Mouse (Mus musculus): ENCODE measurements around the gene Dab1. TPM values are rescaled to one million over a fixed set of nuclear protein-coding genes. Genes with fewer than 3 reads are reported as not detected.

Gene Dab1
- polyA plus RNA-seq, 1 experiment: not detected

DNA sequence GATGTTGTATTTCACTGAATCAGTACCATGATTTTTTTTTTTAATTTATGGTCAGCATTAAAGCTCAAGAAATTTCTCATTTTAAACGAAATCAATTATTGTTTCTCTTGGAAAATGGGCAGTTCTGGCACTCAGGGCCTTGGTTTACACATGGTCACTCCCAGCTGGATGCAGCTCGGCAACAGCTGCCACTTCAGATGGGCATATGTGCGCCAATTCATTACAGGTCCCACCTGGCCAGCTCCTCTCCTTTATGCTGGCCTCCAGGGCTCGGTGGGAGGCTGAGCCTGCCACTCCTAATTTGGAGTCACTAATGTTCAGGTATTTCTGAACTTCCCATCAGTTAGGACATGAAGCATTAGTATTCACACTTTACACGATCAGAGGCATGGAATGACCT lies 582.5 kb downstream of the Dab1 start:
- no peak for TF ChIP-seq GATA1 (IDR thresholded peaks at IDR 0.05; ENCODE audit: low read length)

GRCm38 (mm10) chr4:104204047-104204446 lies 584.9 kb downstream of the Dab1 start:
- no peak for TF ChIP-seq GATA1 (IDR thresholded peaks at IDR 0.05; ENCODE audit: low read length)

- TF ChIP-seq GATA1 (IDR thresholded peaks at IDR 0.05; ENCODE audit: low read length): no peak
Observed at GRCm38 (mm10) chr4:104206639-104207038, 587.5 kb downstream of the Dab1 start.

GRCm38 (mm10) chr4:104209081-104209480 lies 589.9 kb downstream of the Dab1 start:
- TF ChIP-seq GATA1 (IDR thresholded peaks at IDR 0.05; ENCODE audit: low read length): no peak

GRCm38 (mm10) chr4:104210796-104211195 lies 591.6 kb downstream of the Dab1 start:
- no peak for TF ChIP-seq GATA1 (IDR thresholded peaks at IDR 0.05; ENCODE audit: low read length)

GRCm38 (mm10) chr4:104211531-104212455 lies 592.6 kb downstream of the Dab1 start:
- TF ChIP-seq GATA1 (IDR thresholded peaks at IDR 0.05; ENCODE audit: low read length): no peak

GRCm38 (mm10) chr4:104214724-104215123 lies 595.6 kb downstream of the Dab1 start:
- no peak for TF ChIP-seq GATA1 (IDR thresholded peaks at IDR 0.05; ENCODE audit: low read length)

DNA sequence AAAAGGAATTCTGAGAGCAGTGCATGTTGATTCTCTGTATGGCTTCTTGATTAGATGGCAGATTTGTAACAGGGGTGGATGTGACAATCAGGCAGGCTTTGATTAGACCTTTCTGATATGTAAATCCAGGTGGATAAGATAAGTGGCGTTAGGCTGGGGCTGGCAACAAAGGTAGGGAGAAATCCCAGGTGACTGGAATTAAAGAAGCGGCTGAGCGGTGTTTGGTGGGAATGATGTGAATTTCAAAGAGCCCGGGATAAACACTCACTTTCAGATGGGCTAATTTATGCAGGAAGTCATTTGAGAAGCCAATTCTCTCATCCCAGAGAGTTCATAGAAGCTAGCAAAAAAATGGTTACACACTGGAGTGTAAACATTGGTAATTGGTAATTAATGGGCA lies 598.2 kb downstream of the Dab1 start:
- TF ChIP-seq GATA1 (IDR thresholded peaks at IDR 0.05; ENCODE audit: low read length): no peak

GRCm38 (mm10) chr4:104218765-104219164 lies 599.6 kb downstream of the Dab1 start:
- TF ChIP-seq GATA1 (IDR thresholded peaks at IDR 0.05; ENCODE audit: low read length): no peak

DNA sequence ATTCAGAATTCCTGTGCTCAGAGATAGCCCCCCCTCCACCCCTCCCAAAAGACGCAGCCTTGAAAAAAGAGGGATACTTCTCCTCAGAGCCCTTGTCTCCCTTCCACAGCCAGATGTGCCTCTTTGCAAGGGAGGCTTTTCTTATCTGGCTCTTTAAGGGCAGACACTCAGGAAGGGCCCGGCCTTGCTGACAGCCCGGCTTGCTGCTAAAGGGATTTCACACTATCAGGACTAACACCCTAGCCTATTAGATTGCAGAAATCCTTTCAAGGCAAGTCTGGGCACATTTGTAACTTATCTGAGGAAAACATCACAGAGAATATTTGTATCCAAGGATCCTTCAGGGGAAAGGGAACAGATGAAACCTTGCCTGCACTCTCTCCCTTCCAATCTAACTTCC lies 600.9 kb downstream of the Dab1 start:
- TF ChIP-seq GATA1 (IDR thresholded peaks at IDR 0.05; ENCODE audit: low read length): no peak

DNA sequence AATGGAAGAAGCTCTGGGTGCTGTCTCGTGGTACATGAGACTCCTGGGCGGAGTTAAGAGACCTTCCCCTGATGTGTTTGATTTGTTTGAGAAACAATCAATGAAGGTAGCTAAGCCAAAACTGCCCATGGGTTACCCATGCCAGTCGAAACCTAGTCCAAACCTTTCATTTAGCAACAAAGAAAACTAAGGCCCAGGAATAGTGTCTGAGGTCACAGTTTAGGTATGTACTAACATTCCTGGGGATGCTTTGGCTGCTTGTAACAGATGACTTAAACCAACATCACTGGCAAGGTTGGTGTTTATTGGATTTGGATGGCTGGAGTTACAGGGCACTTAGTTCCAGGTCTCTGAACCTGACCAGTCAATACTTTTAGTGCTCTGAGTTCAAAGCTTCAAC lies 610.1 kb downstream of the Dab1 start:
- TF ChIP-seq GATA1 (IDR thresholded peaks at IDR 0.05; ENCODE audit: low read length): no peak

DNA sequence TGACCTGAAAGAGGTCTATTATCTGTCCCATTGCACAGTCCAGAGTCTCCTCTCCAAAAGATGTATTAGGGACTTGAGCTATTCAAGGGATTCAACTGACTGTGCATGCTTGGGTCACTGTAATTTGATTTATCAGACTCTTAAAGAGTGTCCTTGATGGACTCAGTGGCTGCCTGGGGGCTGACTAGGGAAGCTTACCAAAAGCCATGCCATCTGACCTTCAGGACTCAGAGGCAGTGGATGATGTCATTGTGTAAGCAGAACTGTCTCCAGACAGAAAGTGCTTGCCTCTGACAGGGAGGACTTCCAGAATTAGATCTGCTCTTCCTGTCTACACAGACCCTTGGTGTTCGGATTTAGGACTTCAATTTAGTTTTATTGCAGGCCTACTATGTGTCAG lies 627.3 kb downstream of the Dab1 start:
- TF ChIP-seq GATA1 (IDR thresholded peaks at IDR 0.05; ENCODE audit: low read length): no peak

DNA sequence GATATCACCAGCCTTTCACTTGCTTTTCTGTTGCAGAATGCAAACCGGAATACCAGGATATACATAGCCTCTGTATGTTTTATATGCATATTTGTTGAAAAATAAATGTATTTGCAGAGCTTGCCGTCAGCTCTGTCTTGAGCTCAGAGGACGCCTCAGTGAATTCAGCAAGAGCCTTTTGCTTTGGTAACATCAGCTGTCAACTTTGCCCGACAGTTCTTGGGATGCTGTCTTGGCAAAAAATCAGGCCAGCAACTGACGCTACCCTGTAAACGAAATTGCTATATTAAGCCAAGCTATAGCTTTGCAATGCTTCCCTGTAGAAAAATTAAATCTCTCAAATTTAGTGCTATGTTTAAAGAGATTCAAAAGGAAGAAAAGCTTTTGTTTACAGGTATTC lies 630.3 kb downstream of the Dab1 start:
- no peak for TF ChIP-seq GATA1 (IDR thresholded peaks at IDR 0.05; ENCODE audit: low read length)

DNA sequence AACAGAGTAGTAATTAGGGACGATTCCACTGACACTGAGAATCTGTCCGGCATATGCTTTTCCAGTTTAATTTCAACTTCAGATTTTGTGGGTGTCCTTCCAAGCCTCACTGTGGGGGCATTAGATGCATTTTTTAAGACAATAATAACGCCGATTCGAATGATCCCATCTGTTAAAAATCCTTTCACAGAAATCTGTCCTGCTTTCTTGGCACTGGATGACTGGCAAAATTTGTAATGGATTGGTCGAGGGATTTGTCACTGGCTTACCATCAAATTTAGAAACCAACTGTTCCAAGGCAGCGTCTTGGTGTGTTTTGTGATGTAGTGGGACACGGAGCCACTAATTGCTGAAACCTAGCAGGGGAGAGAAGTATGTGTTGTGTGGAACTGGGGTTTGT lies 638.6 kb downstream of the Dab1 start:
- no peak for TF ChIP-seq GATA1 (IDR thresholded peaks at IDR 0.05; ENCODE audit: low read length)

- TF ChIP-seq GATA1 (IDR thresholded peaks at IDR 0.05; ENCODE audit: low read length): no peak
Observed at GRCm38 (mm10) chr4:104269422-104270172, 650.4 kb downstream of the Dab1 start.

- TF ChIP-seq GATA1 (IDR thresholded peaks at IDR 0.05; ENCODE audit: low read length): no peak
Observed at GRCm38 (mm10) chr4:104270173-104270557, 651.0 kb downstream of the Dab1 start.

DNA sequence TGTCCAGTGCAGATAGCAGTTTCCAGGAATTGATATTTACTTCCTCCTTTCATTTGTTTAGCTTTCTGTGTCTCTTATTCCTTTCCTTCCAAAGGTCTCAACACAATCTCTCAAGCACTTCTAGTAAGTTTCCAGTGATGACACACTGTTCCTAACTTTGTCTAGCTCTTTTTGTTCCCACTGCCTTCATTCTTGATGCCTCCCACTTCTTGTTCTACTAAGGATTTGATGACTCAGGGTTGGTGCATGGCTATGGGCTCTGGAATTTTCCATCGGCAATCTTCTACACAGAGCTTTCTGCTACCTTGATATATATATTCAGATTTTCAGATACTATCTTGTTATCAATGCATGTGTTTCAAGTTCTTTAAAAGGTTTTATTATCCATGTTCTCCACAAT lies 656.1 kb downstream of the Dab1 start:
- TF ChIP-seq GATA1 (IDR thresholded peaks at IDR 0.05; ENCODE audit: low read length): no peak
